Mouse (Mus musculus) liver, embryonic 12.5 days (tissue): Measurements from ENCODE around the gene Dst. TPM values are rescaled to one million over a fixed set of nuclear protein-coding genes. Genes with fewer than 3 reads are reported as not detected.

Source experiments
- ATAC-seq: fragments of 200-750 bp; cut with Nextera tagmentation; 2 replicates; pipeline ENCODE4 v1.8.0; 2017; ENCODE audit warnings: moderate number of reproducible peaks, mild to moderate bottlenecking, moderate library complexity
- H3K27ac ChIP-seq: fragments of 300-500 bp; sonication (generic); 2 replicates; pipeline ENCODE4 v1.5.1; 2016; ENCODE audit warnings: mild to moderate bottlenecking
- H3K27me3 ChIP-seq: fragments of 300-500 bp; sonication (generic); replicated peaks from 2 replicates; pipeline ENCODE4 v1.6.1; 2016; ENCODE audit warnings: mild to moderate bottlenecking, moderate library complexity
- H3K36me3 ChIP-seq: fragments of 300-500 bp; sonication (generic); 2 replicates; pipeline ENCODE4 v1.6.1; 2016; ENCODE audit warnings: mild to moderate bottlenecking, moderate library complexity
- H3K4me1 ChIP-seq: fragments of 300-500 bp; sonication (generic); 2 replicates; pipeline ENCODE4 v1.6.1; 2016
- H3K4me2 ChIP-seq: fragments of 300-500 bp; sonication (generic); 2 replicates; pipeline ENCODE4 v1.6.1; 2016; ENCODE audit warnings: mild to moderate bottlenecking, moderate library complexity
- H3K4me3 ChIP-seq: fragments of 300-500 bp; sonication (generic); 2 replicates; pipeline ENCODE4 v1.5.1; 2016; ENCODE audit warnings: mild to moderate bottlenecking, moderate library complexity
- H3K9ac ChIP-seq: fragments of 300-500 bp; sonication (generic); 2 replicates; pipeline ENCODE4 v1.6.1; 2016; ENCODE audit warnings: mild to moderate bottlenecking, moderate library complexity
- H3K9me3 ChIP-seq: fragments of 300-500 bp; sonication (generic); replicated peaks from 2 replicates; pipeline ENCODE4 v1.6.1; 2016; ENCODE audit warnings: mild to moderate bottlenecking, moderate library complexity
- WGBS: fragments of 180-500 bp; shearing (Covaris S2); methylation state at CpG from one replicate; pipeline ENCODE4 v1.1.7; 2016; ENCODE audit not compliant: insufficient replicate concordance; 5-methylcytosine and 5-hydroxymethylcytosine counted together
- microRNA-seq: library from miRNA; unstranded; fragments of <30 nt; microRNA quantifications from one replicate; pipeline ENCODE4, GENCODE M21; 2017
- polyA plus RNA-seq: library from polyadenylated mRNA; unstranded; fragments of >200 nt; fragmentation: Nextera tagmentation; extraction: Ambion mirVana; gene quantifications from 2 replicates; pipeline ENCODE4 v1.2.1, GENCODE M21; 2016

The Dst gene
- polyA plus RNA-seq, 1 experiment from 2014 or later: 5.4 TPM

DNA sequence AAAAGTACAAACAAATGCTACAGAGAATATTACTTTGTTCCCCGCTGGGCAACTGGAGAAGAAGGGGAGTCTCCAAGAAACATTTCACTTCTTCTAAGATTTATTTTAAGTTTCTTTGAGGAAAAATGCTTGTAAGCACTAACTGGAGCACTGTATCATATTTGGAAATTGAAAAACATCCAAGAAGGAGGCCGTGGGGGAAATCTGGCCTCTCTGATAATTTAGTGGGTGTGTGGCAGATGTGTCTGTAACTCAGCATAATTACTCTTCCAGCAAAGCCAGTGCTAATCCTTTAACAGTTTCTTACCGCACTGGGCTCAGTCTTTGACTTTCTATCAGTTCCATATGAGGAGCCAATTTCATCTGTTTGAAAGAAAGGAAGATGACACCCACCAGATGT is 423.7 kb downstream of the Dst start:
- H3K9ac ChIP-seq: no peak overlapping the region
- H3K4me3 ChIP-seq: no peak overlapping the region
- no peak overlapping the region for H3K27ac ChIP-seq
- no peaks in the 10 kb centered on the region for H3K36me3 ChIP-seq
- no peaks in the 10 kb centered on the region for H3K4me1 ChIP-seq
- 58% methylated on average over 3 of the region's 3 CpGs for WGBS
- ATAC-seq: no peak
- no peaks in the 10 kb centered on the region for H3K9me3 ChIP-seq
- 0 out of 2 replicates have a peak, but pooled peaks cover 3% of the 10 kb centered on the region for H3K27me3 ChIP-seq
- no peak overlapping the region for H3K4me2 ChIP-seq

Small RNA genes lying within 50 kb of the gene (microRNA-seq; reads per million reads assigned to microRNA genes)
- gene Mir6896: not detected

Other genes with a start within 250 kb of the Dst start
- gene Prim2, start 238.4 kb upstream of the Dst start, polyA plus RNA-seq: 49.2 and 50.0 TPM in 2 replicates
- 8.4 and 8.9 TPM in 2 replicates for gene Rab23, start 188.3 kb upstream of the Dst start, polyA plus RNA-seq
- 75.9 and 87.7 TPM in 2 replicates for gene Bag2, start 150.4 kb upstream of the Dst start, polyA plus RNA-seq
- 12.6 and 13.2 TPM in 2 replicates for gene Zfp451, start 93.6 kb upstream of the Dst start, polyA plus RNA-seq
- gene Bend6, start 409 bp upstream of the Dst start, polyA plus RNA-seq: 1.5 and 1.8 TPM in 2 replicates